Mouse (Mus musculus): ENCODE data around the gene Cldn13. TPM values are rescaled to one million over a fixed set of nuclear protein-coding genes. Genes with fewer than 3 reads are reported as not detected.

Gene Cldn13
- polyA plus RNA-seq, 1 experiment from 2014 or later, result 3.9 TPM

DNA sequence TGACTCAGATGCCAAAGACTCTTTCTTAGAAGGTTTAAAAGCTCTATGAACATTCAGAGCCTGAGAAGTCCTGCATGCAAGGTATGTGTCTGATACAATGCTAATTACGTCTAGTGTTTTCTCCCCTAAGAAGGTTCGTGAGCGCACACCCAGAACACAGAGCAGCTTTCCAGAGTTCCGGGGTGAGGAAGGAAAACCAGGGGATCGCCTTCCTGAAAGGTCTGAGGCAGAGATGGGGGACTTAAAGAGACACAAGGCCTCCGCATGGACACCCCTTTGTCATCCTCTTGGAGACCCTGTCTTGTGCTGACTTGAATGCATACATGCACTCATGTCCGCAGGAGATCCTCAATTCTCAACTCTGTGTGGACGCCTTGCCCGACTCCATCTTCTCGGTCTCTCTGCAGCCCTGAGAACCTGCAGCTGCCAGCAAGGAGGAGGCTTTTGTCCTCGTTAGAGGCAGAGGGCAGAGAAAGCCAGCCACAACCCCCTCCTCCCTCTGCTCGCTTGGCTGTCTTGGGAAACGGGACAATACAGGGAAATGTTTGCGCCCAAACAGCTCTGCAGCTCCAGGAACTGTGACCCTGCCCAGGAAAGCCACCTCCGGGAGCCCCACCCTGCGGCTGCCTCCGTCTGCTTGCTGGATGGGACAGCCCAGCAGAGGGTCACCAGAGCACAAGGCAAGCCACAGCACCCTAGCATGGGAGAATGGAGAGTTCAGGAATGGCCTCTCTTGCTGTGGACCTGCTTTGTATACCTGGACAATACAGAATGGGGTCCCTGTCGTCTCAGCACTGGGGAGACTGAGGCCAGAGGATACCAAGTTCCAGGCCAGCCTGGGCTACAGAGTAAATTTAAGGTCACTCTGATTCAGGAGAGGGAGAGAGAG, 27.6 kb downstream of the Cldn13 start:
- Histone ChIP-seq H3K27me3 (replicated peaks) (no peaks in the 10 kb centered on the region), H3K9ac (no peak overlapping the region), H3K4me1 (replicated peaks) (no peaks in the 10 kb centered on the region), H3K9me3 (no peaks in the 10 kb centered on the region), H3K4me3 (replicated peaks) (no peak overlapping the region), H3K4me2 (replicated peaks) (no peak overlapping the region), H3K27ac (no peak overlapping the region), H3K36me3 (no peaks in the 10 kb centered on the region)
- WGBS, result 57% methylated on average over 18 of the region's 18 CpGs
- ATAC-seq, result peak; percentile 49; the same call in 1 of the 2 replicates

DNA sequence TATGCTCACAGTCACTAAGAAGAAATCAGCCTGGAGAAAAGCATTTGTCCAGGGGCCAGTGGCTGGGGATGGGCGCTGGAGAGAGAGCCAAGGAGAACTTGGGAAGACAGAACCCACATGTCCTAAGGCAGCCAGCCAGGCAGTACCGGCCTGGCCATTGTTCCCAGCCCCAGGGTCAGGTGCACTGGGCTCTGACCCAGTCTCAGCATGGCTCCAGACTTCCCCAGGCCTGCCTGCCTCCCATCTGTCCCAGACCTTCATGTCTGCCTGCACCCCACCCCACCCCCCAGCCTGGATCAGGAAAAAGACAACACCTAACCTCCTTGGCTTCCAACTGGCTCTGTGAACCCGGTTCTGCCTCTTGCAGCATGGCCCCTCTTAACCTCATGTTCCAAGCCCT, 32.2 kb downstream of the Cldn13 start:
- no peak overlapping the region for H3K4me2 ChIP-seq (replicated peaks)
- H3K9ac ChIP-seq, result no peak overlapping the region
- no peaks in the 10 kb centered on the region for H3K36me3 ChIP-seq
- no peak for ATAC-seq
- H3K4me3 ChIP-seq (replicated peaks), result no peak overlapping the region
- WGBS, result 60% methylated on average over 3 of the region's 3 CpGs
- no peaks in the 10 kb centered on the region for H3K9me3 ChIP-seq
- no peaks in the 10 kb centered on the region for H3K4me1 ChIP-seq (replicated peaks)
- H3K27me3 ChIP-seq (replicated peaks), result no peaks in the 10 kb centered on the region
- no peak overlapping the region for H3K27ac ChIP-seq

- no peaks in the 10 kb centered on the region for H3K27me3 ChIP-seq (replicated peaks)
- ATAC-seq, result no peak
- H3K27ac ChIP-seq, result no peak overlapping the region
- H3K4me1 ChIP-seq (replicated peaks), result peaks cover 7% of the 10 kb centered on the region; the same call in 1 of the 2 replicates
- no peak overlapping the region for H3K4me3 ChIP-seq (replicated peaks)
- no peak overlapping the region for H3K4me2 ChIP-seq (replicated peaks)
- H3K9me3 ChIP-seq, result no peaks in the 10 kb centered on the region
- H3K36me3 ChIP-seq, result no peaks in the 10 kb centered on the region
- 75% methylated on average over 10 of the region's 10 CpGs for WGBS
- no peak overlapping the region; the same call in 1 of the 2 replicates for H3K9ac ChIP-seq
These were observed 38.5 kb downstream of the Cldn13 start for GRCm38 (mm10) chr5:134876801-134877200.

DNA sequence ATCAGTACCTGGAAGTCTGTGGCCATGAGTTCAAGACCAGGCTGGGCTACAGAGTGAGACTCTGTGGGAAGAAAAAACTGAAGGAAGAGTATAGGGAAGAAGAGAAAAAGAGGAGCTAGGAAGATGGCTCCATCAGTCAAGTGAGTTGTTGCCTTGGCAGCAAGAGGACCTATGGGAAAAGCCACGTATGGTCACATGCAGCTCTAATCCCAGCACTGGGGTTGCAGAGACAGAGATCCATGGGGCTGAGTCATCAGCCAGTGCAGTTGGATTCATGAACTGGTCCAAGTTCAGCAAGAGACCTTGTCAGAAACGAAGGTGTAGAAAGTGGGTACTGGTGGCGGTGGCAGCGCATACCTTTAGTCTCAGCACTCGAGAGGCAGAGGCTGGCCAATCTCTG, 40.1 kb downstream of the Cldn13 start:
- no peaks in the 10 kb centered on the region for H3K9me3 ChIP-seq
- no peak overlapping the region for H3K4me2 ChIP-seq (replicated peaks)
- no peak overlapping the region for H3K9ac ChIP-seq
- no peaks in the 10 kb centered on the region for H3K27me3 ChIP-seq (replicated peaks)
- H3K27ac ChIP-seq, result no peak overlapping the region
- 86% methylated on average over 5 of the region's 5 CpGs for WGBS
- peaks cover 7% of the 10 kb centered on the region; the same call in 1 of the 2 replicates for H3K4me1 ChIP-seq (replicated peaks)
- no peak for ATAC-seq
- H3K36me3 ChIP-seq, result no peaks in the 10 kb centered on the region
- H3K4me3 ChIP-seq (replicated peaks), result no peak overlapping the region

DNA sequence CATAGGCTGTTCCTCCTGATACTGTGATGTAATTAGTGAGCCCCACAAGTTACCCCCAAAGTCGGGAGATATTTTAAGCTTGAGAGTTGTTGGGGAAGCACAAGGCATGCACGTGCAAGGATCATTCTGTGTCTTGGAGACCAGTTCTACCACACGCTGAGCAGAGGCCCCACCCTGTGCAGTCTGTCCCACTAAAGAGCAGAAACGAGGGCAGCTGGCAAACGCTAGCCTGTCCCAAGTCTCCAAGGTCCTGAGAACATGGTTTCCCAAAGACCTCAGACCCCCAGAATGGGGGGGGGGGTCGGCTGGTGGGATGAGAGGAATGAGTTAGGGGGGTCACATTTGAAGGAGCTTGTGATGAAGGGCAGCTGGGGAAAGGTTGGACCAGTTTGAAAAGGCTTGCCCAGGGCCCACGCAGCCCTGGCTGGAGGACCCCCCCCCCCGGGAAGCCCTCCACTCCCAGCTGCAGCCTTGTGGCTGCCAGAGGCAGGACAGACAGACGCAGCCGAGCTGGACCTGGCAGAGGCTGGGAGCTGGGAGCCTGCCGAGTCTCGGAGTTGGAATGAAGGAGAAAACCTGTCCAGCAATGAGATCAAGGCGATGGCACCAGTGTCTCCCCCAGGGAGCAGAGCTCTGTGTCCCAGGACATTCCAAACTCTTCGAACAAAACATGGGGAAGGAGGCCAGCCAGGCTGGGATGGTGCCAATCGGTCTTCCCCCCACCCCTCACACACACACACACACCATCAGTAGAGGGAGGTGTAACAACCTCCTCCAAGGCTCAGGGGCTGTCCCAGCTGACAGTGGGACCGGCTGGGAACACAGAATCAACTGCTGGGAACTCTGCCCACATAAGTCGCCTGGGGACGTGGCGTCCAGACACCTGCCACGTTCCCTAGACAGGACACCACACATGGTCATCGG, 41.1 kb downstream of the Cldn13 start:
- Histone ChIP-seq H3K9ac (no peak overlapping the region), H3K4me3 (replicated peaks) (no peak overlapping the region), H3K4me1 (replicated peaks) (peaks cover 7% of the 10 kb centered on the region; the same call in 1 of the 2 replicates), H3K9me3 (no peaks in the 10 kb centered on the region), H3K36me3 (no peaks in the 10 kb centered on the region), H3K4me2 (replicated peaks) (no peak overlapping the region), H3K27me3 (replicated peaks) (no peaks in the 10 kb centered on the region), H3K27ac (no peak overlapping the region)
- no peak for ATAC-seq
- WGBS, result 65% methylated on average over 21 of the region's 21 CpGs

DNA sequence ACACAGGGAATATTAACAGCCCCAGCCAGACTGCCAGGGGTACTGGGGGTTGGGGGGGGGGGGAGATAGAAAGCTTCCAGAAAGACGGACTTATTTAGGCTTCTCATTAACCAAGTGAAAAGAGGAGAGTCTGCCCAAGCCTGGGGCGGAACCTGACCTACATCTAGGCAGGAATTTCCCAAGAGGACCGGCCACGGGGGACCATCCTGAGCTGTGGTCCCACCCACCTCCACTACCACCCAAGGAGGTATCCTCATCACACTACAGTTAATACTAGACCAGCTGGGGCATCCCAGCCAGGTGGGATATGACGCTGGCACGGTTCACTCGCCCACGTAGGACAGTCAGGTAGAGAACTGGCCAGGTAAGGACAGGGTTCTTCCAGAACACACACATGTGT, 42.3 kb downstream of the Cldn13 start:
- H3K27ac ChIP-seq, result no peak overlapping the region
- H3K27me3 ChIP-seq (replicated peaks), result no peaks in the 10 kb centered on the region
- no peaks in the 10 kb centered on the region for H3K36me3 ChIP-seq
- no peak for ATAC-seq
- 74% methylated on average over 8 of the region's 8 CpGs for WGBS
- H3K4me1 ChIP-seq (replicated peaks), result peaks cover 7% of the 10 kb centered on the region; the same call in 1 of the 2 replicates
- H3K9ac ChIP-seq, result no peak overlapping the region
- H3K9me3 ChIP-seq, result no peaks in the 10 kb centered on the region
- H3K4me2 ChIP-seq (replicated peaks), result no peak overlapping the region
- H3K4me3 ChIP-seq (replicated peaks), result no peak overlapping the region

DNA sequence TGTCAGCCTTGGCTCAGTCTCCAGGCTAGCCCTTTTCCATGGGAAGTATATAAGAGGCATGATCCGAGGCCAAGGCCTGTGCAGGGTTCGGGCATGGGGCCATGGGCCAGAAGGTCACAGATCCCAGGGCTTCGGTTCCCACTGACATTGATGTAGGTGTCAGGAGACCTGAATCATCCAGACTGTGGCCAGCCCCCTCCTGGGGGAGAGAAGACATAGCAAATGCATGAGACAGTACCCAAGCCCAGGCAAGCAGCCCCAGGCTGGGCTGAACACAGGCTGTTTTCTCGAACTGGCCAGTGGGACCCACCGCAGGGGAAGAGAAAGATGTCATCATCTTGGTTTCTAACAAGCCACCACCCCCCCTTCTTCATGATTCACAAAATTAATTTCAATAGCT, 42.7 kb downstream of the Cldn13 start:
- H3K9me3 ChIP-seq, result no peaks in the 10 kb centered on the region
- H3K4me1 ChIP-seq (replicated peaks), result peaks cover 7% of the 10 kb centered on the region; the same call in 1 of the 2 replicates
- no peak overlapping the region for H3K9ac ChIP-seq
- H3K4me3 ChIP-seq (replicated peaks), result no peak overlapping the region
- WGBS, result 60% methylated on average over 5 of the region's 5 CpGs
- ATAC-seq, result no peak
- no peak overlapping the region for H3K4me2 ChIP-seq (replicated peaks)
- H3K27me3 ChIP-seq (replicated peaks), result no peaks in the 10 kb centered on the region; the same call in 1 of the 2 replicates
- no peaks in the 10 kb centered on the region for H3K36me3 ChIP-seq
- no peak overlapping the region for H3K27ac ChIP-seq

DNA sequence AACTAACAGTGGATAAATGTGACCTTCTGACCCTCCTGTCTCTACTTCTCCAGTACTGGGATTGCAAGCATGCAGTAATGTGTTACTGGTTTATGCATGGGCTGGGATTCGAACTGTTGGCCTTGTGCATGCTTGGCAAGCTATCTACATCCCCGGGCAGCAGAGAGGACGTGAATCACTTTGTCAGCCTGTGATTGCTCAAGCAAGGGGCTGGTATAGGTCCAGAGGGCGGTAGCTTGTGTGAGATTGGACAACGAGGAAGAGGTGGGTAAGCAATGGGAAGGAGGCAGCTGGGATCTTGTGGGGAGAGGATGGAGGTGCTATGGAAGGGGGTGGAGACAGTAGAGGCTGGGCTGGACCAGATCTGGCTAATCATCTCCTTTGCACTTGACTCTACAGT, 46.8 kb downstream of the Cldn13 start:
- Histone ChIP-seq H3K4me3 (replicated peaks) (no peak overlapping the region), H3K27me3 (replicated peaks) (no peaks in the 10 kb centered on the region; the same call in 1 of the 2 replicates), H3K36me3 (no peaks in the 10 kb centered on the region), H3K9ac (no peak overlapping the region), H3K9me3 (no peaks in the 10 kb centered on the region), H3K4me2 (replicated peaks) (no peak overlapping the region), H3K4me1 (replicated peaks) (no peaks in the 10 kb centered on the region), H3K27ac (no peak overlapping the region)
- WGBS, result 74% methylated on average over 5 of the region's 5 CpGs
- ATAC-seq, result no peak

GRCm38 (mm10) chr5:134867320-134868144, 47.8 kb downstream of the Cldn13 start:
- peak overlapping the region; percentile 16; the same call in 1 of the 2 replicates for H3K4me2 ChIP-seq (replicated peaks)
- no peak overlapping the region for H3K9ac ChIP-seq
- H3K4me1 ChIP-seq (replicated peaks), result no peaks in the 10 kb centered on the region
- ATAC-seq, result no peak
- H3K27ac ChIP-seq, result no peak overlapping the region
- no peaks in the 10 kb centered on the region; the same call in 1 of the 2 replicates for H3K27me3 ChIP-seq (replicated peaks)
- H3K9me3 ChIP-seq, result no peaks in the 10 kb centered on the region
- H3K4me3 ChIP-seq (replicated peaks), result no peak overlapping the region
- H3K36me3 ChIP-seq, result no peaks in the 10 kb centered on the region
- WGBS, result 35% methylated on average over 18 of the region's 18 CpGs

DNA sequence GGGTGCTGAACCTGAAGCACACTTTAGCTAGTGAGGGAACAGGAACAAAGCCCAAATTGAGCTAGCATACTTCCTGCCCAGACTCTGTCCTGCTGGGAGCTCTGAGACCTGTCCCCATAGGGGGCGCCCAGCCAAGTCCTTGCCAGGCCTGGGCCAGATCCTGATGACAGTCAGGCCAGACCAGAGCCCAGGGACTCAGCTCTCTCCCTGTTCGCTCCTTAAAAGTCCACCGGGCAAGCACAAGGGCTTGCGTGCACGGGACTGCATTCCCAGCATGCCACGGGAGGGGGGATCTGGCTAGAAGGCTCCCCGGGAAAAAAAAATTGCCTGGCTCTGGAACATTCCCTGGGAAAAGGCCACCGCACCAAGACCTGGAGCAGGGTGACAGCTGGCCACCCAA, 50.2 kb downstream of the Cldn13 start:
- H3K4me1 ChIP-seq (replicated peaks), result no peaks in the 10 kb centered on the region
- no peaks in the 10 kb centered on the region; the same call in 1 of the 2 replicates for H3K27me3 ChIP-seq (replicated peaks)
- H3K4me2 ChIP-seq (replicated peaks), result no peak overlapping the region
- no peaks in the 10 kb centered on the region for H3K36me3 ChIP-seq
- ATAC-seq, result no peak
- H3K4me3 ChIP-seq (replicated peaks), result no peak overlapping the region
- WGBS, result 46% methylated on average over 8 of the region's 8 CpGs
- H3K9ac ChIP-seq, result no peak overlapping the region
- H3K27ac ChIP-seq, result no peak overlapping the region
- H3K9me3 ChIP-seq, result no peaks in the 10 kb centered on the region

All from intestine, embryonic 15.5 days (tissue).